Mouse (Mus musculus): ENCODE results near the gene Glyctk. TPM values are rescaled to one million over a fixed set of nuclear protein-coding genes. Genes with fewer than 3 reads are reported as not detected.
A peak's percentile ranks its signal among the peaks of the same experiment; 100 is the strongest.
"Not testable (repeated sequence)": the region's sequence is repeated elsewhere in the genome, so short reads cannot be mapped to it uniquely, and the experiment has no call there.

Gene Glyctk
- polyA plus RNA-seq, 1 experiment: 3.3 TPM

- no peak for DNase-seq (ENCODE audit: extremely low spot score in 1 of 2, low spot score in 1 of 2)
Observed at GRCm38 (mm10) chr9:106177799-106178198, 19.9 kb upstream of the Glyctk start.

DNA sequence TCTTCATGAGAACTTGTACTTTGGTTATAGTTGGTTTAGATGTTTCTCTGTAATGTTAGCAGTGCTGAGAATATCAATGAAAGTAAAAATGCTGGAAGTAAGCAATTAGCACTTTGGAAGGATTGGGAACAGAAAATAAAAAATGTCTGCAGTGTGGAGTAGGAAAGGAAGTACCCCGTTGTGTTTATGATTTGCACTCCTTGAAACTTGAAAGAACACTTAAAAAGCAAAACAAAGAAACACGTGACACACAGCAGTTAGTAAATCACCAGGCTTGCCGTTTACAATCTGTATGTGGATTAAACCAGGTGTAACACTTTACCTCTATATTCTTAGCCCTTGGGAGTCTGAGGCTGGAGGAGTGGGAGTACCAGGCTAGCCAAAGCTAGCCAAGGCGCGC lies 18.8 kb upstream of the Glyctk start:
- DNase-seq (ENCODE audit: extremely low spot score in 1 of 2, low spot score in 1 of 2): no peak

DNA sequence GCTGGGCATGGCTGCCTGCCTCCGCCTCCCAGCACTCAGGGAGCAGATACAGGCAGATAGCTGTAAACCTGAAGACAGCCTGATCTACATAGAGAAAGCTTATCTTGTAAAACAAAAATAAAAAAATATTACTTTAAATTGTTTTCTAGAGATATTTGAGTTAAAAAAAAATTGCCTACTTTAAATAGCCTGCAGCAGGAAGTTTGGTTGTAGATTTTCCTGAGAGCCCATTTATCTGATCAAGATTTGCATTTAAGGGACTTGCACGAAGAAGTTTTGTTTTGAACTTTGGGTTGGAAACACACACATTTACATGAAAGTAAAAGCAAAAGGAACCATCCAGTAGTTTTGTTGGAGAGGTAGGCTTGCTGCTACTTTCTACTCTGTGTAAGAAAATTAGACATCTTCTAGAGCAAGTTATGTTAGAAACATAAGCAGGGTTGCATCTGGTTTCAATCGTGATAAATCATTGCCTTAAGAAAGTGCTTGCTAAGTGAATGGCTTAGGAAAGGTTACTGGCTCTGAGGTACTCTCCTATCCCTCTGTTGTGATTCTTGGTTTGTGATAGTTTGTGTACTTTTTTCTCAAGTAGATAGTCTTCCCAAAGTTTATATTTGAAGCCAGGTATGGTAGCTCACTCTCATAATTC lies 17.7 kb upstream of the Glyctk start:
- DNase-seq (ENCODE audit: extremely low spot score in 1 of 2, low spot score in 1 of 2): no peak

- DNase-seq (ENCODE audit: extremely low spot score in 1 of 2, low spot score in 1 of 2): no peak
Observed at GRCm38 (mm10) chr9:106173363-106173762, 15.4 kb upstream of the Glyctk start.

- no peak for DNase-seq (ENCODE audit: extremely low spot score in 1 of 2, low spot score in 1 of 2)
Observed at GRCm38 (mm10) chr9:106172527-106172926, 14.6 kb upstream of the Glyctk start.

- DNase-seq (ENCODE audit: extremely low spot score in 1 of 2, low spot score in 1 of 2): peak in 1 of 2 experiments; percentile 57
Observed at GRCm38 (mm10) chr9:106171346-106172158, 13.6 kb upstream of the Glyctk start.

- peak; percentile 57 to 89 for DNase-seq (ENCODE audit: extremely low spot score in 1 of 2, low spot score in 1 of 2)
Observed at GRCm38 (mm10) chr9:106170556-106171345, 12.8 kb upstream of the Glyctk start, which contains the start of gene Wdr82. Gene Wdr82, plus strand, starts transcription at chr9:106170928.

DNA sequence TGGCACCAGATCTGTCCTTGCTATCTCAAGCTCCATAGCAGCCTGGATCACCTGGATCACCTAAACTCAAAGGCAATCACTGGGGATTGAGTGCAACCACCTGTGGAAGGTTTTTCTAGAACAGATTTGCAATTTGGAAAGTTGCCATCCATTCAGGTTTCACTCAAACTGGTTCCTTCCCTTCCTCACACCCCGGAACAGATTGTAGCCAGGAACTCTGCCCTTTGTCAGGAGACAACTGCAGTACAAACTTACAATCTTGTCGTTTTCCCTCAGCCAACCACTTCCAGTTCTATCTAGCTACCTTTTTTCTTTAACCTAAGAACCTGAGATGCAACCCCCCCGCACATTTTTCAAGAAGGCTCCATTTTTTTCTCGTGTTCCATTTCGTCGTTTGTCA lies 12.0 kb upstream of the Glyctk start:
- no peak for DNase-seq (ENCODE audit: extremely low spot score in 1 of 2, low spot score in 1 of 2)

DNA sequence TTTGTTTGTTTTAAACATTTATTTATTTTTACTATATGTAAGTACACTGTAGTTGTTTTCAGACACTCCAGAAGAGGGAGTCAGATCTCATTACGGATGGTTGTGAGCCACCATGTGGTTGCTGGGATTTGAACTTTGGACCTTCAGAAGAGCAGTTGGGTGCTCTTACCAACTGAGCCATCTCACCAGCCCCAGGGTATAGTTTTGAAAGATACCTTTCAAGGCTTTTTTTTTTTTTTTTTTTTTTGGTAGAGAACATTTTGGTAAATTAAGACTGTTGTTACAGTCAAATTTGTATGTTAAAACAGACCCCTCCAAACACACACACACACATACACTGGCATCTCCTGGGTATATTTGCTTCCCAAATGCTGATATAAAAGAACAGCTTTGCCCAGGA lies 11.1 kb upstream of the Glyctk start:
- DNase-seq (ENCODE audit: extremely low spot score in 1 of 2, low spot score in 1 of 2): not testable (repeated sequence)

- no peak for DNase-seq (ENCODE audit: extremely low spot score in 1 of 2, low spot score in 1 of 2)
Observed at GRCm38 (mm10) chr9:106167703-106168102, 9.8 kb upstream of the Glyctk start.

DNA sequence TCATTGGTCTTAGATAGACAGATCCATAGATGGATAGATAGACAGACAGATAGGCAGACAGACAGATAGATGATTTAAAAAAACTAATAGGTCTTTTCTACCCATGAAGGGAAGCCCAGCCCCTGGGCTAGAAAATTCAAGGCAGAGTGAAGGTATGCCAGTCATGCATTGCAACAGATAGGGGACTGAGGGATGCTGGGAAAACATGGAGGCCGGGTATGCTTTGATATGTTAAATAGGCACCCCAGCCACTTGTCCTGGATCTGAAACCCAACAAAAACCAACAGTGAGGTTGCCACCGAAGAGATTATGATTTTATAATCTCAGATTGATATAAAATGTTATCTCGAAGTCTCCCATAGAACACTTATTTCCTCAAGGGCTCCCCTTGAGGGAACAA lies 9.3 kb upstream of the Glyctk start:
- no peak for DNase-seq (ENCODE audit: extremely low spot score in 1 of 2, low spot score in 1 of 2)

- DNase-seq (ENCODE audit: extremely low spot score in 1 of 2, low spot score in 1 of 2): no peak
Observed at GRCm38 (mm10) chr9:106166709-106167108, 8.8 kb upstream of the Glyctk start.

DNA sequence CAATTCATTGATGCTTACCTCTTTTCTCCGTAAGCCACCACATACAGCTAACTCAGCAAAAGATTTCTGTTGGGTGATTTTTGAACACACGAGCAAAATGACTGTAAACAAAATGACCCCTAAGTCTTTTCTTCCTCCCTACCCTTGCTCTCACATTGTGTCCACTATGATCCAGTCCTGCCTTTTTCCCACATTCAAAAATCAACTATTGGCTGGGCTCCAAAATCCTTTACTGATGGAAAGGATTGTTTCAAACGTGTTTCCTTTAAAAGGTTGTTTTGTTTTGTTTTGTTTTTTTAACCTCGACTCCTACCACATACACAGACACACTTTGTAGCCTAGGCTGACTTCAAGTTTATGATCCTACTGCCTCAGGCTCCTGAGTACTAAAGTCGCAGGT lies 2.5 kb upstream of the Glyctk start:
- DNase-seq (ENCODE audit: extremely low spot score in 1 of 2, low spot score in 1 of 2): no peak

DNA sequence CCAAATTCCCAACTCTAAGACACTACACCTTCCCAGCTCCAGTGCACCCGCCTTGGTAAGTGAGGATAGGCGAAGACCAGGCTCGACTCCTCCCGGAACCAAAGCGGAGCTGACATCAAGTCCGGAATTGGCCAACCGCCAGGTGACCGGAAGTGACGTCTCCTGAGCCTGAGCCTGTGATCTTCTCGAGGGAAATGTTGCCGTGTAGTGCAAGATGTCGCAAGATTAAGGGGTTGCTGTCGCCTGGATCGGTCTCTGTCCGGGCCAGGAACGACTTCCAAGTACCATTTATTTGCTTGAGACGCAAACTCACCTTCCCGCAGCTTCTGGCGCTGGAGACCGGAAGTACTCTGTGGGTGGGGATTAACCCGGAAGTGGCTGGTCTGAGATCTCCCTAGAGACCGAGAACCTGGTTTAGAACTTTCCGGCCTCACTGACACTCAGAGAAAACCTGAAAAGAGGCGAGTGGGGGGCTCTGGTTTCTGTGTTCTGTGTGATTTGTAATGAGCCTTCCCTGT lies 1.9 kb upstream of the Glyctk start:
- peak; percentile 87 to 96 for DNase-seq (ENCODE audit: extremely low spot score in 1 of 2, low spot score in 1 of 2)

GRCm38 (mm10) chr9:106159237-106159636 lies 1.3 kb upstream of the Glyctk start:
- no peak for DNase-seq (ENCODE audit: extremely low spot score in 1 of 2, low spot score in 1 of 2)

DNA sequence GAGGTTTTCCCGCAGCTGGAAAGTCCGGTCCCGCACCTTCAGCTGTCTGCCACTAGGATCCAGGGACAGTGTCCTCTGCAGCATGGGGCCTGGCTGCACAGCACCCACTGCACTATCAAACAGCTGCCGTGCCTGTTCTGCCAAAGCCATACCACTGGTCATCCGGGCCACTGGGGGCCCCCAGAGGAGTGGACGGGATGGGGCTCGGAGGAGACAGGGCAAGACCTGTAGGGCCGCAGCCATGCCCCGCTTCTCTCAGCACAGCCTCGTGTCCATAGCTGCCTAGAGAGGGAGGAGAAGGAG lies 364 bp downstream of the Glyctk start:
- no peak for DNase-seq (ENCODE audit: extremely low spot score in 1 of 2, low spot score in 1 of 2)

- no peak for DNase-seq (ENCODE audit: extremely low spot score in 1 of 2, low spot score in 1 of 2)
Observed at GRCm38 (mm10) chr9:106156921-106157622, 866 bp downstream of the Glyctk start.

DNA sequence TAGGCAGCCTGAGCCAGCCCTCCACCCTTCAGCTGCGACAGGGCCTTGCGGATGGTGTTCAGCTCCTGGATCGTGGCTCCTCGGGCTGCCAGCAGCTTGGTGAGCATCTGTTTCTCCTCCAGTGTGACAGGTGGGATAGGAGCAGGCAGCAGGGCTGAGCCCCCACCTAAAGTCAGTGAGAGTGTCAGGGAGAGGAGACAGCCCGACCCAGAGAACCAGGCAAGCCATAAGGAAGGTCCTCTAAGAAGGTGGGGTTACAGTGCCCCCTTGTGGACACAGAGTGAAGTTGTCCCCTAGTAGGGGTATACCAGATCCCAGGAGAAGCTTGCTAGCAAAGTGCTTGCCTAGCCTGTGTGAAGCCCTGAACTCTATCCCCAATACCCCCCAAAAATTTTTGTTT lies 1.5 kb downstream of the Glyctk start:
- DNase-seq (ENCODE audit: extremely low spot score in 1 of 2, low spot score in 1 of 2): peak in 1 of 2 experiments; percentile 71

- DNase-seq (ENCODE audit: extremely low spot score in 1 of 2, low spot score in 1 of 2): no peak
Observed at GRCm38 (mm10) chr9:106154106-106154505, 3.8 kb downstream of the Glyctk start.

GRCm38 (mm10) chr9:106149399-106149754 lies 8.6 kb downstream of the Glyctk start:
- DNase-seq (ENCODE audit: extremely low spot score in 1 of 2, low spot score in 1 of 2): no peak

Data from frontal cortex, adult 2 months (tissue).